Mouse (Mus musculus) bone marrow, adult 2 months (tissue): ENCODE data around the gene Vsnl1. TPM values are rescaled to one million over a fixed set of nuclear protein-coding genes. Genes with fewer than 3 reads are reported as not detected.

Experiments
- H3K27ac ChIP-seq: fragments of 200-500 bp; 2 replicates; pipeline ENCODE4 v1.5.1; 2012; ENCODE audit warnings: low read depth, mild to moderate bottlenecking, control low read depth, inconsistent platforms, low read length; ENCODE audit not compliant: control insufficient read depth, poor library complexity, insufficient read depth
- H3K4me1 ChIP-seq: fragments of 200-500 bp; 2 replicates; pipeline ENCODE4 v1.6.1; 2011; ENCODE audit warnings: low read length; ENCODE audit not compliant: control insufficient read depth, insufficient read depth
- H3K4me3 ChIP-seq: fragments of 200-500 bp; replicated peaks from 2 replicates; pipeline ENCODE3; 2011; ENCODE audit warnings: mild to moderate bottlenecking, low read depth, low read length, control low read depth; ENCODE audit not compliant: control insufficient read depth
- CTCF ChIP-seq: fragments of 200-500 bp; IDR thresholded peaks from 2 replicates; pipeline ENCODE4 v1.5.1; 2011; ENCODE audit warnings: low read length, control low read depth; ENCODE audit not compliant: control insufficient read depth, insufficient read depth
- POLR2A ChIP-seq: fragments of 200-500 bp; IDR thresholded peaks from 2 replicates; pipeline ENCODE4 v1.6.1; 2011; ENCODE audit warnings: low read depth, mild to moderate bottlenecking, control low read depth, low read length, borderline replicate concordance; ENCODE audit not compliant: control insufficient read depth
- WGBS: fragments of 180-500 bp; shearing (Covaris S2); methylation state at CpG from one replicate; pipeline ENCODE4 v1.1.7; 2018; 5-methylcytosine and 5-hydroxymethylcytosine counted together
- polyA plus RNA-seq: library from polyadenylated mRNA; stranded (reverse); fragments of >200 nt; gene quantifications from 2 replicates; pipeline ENCODE4 v1.2.4, GENCODE M21; 2011; ENCODE audit warnings: low replicate concordance; ENCODE audit not compliant: missing spikeins, insufficient read depth, insufficient read length

Vsnl1 gene
- polyA plus RNA-seq, 1 experiment, result 2.7 TPM

DNA sequence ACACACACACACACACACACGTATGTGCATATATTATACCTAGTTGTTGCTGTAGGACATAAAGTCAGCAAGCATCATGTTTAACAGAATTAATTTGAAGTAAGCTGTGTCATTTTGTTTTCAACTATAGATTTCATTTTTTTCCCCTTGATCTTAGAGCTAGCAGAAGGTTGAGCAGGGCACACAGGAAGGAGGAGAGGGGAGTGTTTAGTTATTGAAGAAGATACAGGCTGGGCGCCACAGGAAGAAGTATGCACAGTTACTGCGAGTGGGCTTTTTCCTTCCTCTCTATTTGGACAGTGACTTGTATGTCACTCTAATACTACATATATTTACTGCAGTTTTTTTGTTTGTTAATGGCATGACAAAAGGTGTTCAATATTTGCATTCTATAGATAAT is 156.5 kb downstream of the Vsnl1 start:
- no peak overlapping the region for H3K27ac ChIP-seq
- TF ChIP-seq CTCF (no peak), POLR2A (no peak)
- no peak overlapping the region for H3K4me3 ChIP-seq
- WGBS, result 80% methylated on average over 3 of the region's 3 CpGs
- no peaks in the 10 kb centered on the region for H3K4me1 ChIP-seq

DNA sequence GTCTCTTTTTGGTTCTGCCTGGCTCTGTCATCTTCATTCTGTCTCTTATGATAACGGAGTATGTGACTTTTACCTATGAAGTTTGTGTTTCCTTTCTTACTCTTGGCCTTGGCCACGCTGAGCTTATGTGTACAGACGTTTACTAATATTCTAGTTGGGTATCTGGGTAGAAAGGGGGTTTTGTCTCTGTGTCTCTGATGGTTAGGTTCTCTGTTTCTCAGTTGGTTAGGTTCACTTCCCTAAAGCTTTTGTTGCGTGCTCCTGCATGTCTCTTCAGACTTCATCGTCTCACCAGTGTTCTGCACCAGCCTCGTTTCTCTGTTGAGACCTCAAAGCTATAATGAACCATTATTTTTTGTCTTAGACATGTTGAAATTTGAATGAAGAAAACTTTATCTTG is 159.2 kb downstream of the Vsnl1 start:
- H3K4me1 ChIP-seq, result no peaks in the 10 kb centered on the region
- WGBS, result 81% methylated on average over 6 of the region's 6 CpGs
- H3K27ac ChIP-seq, result no peak overlapping the region
- H3K4me3 ChIP-seq, result no peak overlapping the region
- TF ChIP-seq CTCF, result no peak
- TF ChIP-seq POLR2A, result no peak

GRCm38 (mm10) chr12:11276632-11277031 is 159.8 kb downstream of the Vsnl1 start:
- TF ChIP-seq CTCF (no peak), POLR2A (no peak)
- no peaks in the 10 kb centered on the region for H3K4me1 ChIP-seq
- no peak overlapping the region for H3K4me3 ChIP-seq
- WGBS, result 81% methylated on average over 2 of the region's 2 CpGs
- H3K27ac ChIP-seq, result no peak overlapping the region

Other genes with a start within 250 kb of the Vsnl1 start
- gene Msgn1, start 227.6 kb downstream of the Vsnl1 start, polyA plus RNA-seq, result not detected in 2 replicates
- 6.2 and 7.1 TPM in 2 replicates for gene Gen1, start 170.8 kb downstream of the Vsnl1 start, polyA plus RNA-seq
- 49.5 and 74.0 TPM in 2 replicates for gene Smc6, start 170.7 kb downstream of the Vsnl1 start, polyA plus RNA-seq
- not detected in 2 replicates for gene Rad51ap2, start 19.5 kb upstream of the Vsnl1 start, polyA plus RNA-seq